Mouse (Mus musculus) small intestine, adult 2 months (tissue): ENCODE data around the gene Omt2b.

Source experiments
- CTCF ChIP-seq: fragments of 200-500 bp; IDR thresholded peaks from 2 replicates; pipeline ENCODE4 v1.5.1; 2012; ENCODE audit warnings: low read depth, mild to moderate bottlenecking, control low read depth, inconsistent platforms, low read length, moderate library complexity, mixed read lengths; ENCODE audit not compliant: insufficient replicate concordance, insufficient read length; ENCODE audit errors: extremely low read depth
- POLR2A ChIP-seq: fragments of 200-500 bp; IDR thresholded peaks from 2 replicates; pipeline ENCODE4 v1.6.1; 2012; ENCODE audit warnings: low read depth, mild to moderate bottlenecking, control low read depth, inconsistent platforms, low read length, moderate library complexity

GRCm38 (mm10) chr9:78377546-78377945 lies 50.2 kb downstream of the Omt2b start:
- TF ChIP-seq POLR2A (no peak), CTCF (no peak)
